Mouse (Mus musculus) cerebellum, adult 11-12 months (tissue): Measurements from ENCODE around the gene Nkx2-5.

ENCODE experiments used
- DNase-seq: peaks from one replicate; pipeline ENCODE4 v3.0.0; 2022

Nkx2-5 gene

DNA sequence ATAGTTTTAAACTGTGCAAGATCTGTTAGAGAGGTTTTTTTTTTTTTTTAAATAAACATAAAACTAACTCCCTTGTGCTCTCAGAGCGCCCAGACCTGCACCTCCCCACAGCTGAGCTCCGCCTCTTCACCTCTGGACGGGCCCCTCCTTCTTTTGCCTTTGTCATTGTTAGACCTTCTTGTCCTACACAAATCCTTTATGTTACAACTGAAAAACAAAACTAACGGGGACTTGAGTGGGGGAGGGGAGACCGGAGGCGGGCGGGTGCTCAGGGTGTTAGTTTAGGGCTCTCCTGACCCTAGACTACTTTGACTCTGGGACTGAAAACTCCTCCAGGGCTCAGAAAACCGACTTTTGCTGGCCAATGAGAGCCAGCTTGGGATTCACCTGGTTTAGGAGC lies 8.9 kb downstream of the Nkx2-5 start:
- no peak for DNase-seq

- DNase-seq = no peak
Measured at GRCm38 (mm10) chr17:26834966-26835755, 9.6 kb downstream of the Nkx2-5 start.

DNA sequence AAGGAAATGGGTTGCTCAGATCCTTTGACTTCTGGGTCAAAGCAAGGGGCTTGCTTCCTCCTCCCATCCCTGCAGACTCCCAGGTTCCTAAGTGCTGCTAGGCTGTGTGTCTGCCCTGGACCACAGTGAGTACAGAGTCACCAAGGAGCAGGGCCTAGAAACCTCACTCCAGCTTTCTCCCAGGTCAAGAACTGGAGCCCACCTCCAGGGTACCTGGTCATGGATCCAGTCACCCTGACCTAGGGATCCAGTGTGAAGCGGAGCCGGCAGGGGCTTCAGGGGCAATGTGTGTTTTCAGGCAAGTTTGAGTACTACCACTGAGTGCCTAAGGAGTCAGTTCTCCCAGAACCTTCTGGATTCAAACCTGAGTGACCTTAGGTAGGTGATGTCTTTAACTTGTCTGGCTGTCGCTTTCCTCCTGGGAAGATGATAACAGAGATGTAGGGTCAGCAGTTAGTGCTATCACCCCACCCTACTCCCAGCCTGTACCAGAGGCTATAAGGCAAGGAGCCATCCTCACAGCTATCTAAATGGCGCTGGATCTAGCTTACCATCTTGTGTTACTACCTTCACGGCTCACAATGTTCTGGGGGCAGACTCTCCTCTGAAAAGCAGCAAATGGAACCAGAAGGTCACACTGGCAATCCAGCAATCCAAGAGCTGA lies 10.4 kb downstream of the Nkx2-5 start:
- DNase-seq = no peak

DNA sequence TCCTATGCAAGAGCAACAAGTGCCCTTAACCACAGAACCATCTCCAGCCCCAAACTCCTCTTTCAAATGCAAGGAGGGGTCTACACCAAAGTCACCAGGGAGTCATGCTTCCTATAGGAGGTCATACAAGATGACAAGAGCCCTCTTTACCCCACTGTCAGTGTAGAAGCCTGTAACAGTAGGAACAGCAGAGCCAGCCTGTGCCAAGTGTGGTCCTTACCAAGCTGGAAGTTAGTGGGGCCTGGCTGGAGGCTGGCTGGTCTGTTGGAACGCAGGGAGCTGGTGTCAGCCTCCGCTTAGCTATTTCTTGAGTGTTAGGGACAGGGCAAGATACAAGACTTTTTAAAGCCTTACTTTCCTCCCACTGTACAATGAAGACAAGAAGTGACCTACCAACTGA lies 11.0 kb downstream of the Nkx2-5 start:
- DNase-seq = no peak

DNA sequence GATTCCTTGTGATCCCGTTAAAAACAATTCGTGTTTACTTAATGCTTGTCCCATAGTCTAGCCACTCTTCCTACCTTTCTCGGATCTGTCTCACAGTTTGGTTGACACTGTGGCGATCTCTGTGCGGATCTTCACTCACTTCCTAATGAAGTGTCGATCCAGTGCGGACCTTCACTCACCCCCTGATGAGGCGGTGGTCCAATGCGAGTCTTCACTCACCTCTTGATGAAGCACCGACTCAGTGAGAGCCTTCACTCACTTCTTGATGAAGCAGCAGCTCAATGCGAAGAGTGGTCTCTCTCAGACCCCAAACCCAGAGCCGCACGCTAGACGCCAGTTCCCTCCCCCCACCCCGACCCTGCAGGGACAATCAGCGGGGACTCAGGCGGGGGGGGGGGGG lies 18.7 kb downstream of the Nkx2-5 start:
- no peak for DNase-seq

- DNase-seq = no peak
Measured at GRCm38 (mm10) chr17:26817776-26818175, 27.0 kb downstream of the Nkx2-5 start.

- DNase-seq = no peak
Measured at GRCm38 (mm10) chr17:26816810-26817209, 28.0 kb downstream of the Nkx2-5 start.

GRCm38 (mm10) chr17:26813497-26813896 lies 31.3 kb downstream of the Nkx2-5 start:
- no peak for DNase-seq

DNA sequence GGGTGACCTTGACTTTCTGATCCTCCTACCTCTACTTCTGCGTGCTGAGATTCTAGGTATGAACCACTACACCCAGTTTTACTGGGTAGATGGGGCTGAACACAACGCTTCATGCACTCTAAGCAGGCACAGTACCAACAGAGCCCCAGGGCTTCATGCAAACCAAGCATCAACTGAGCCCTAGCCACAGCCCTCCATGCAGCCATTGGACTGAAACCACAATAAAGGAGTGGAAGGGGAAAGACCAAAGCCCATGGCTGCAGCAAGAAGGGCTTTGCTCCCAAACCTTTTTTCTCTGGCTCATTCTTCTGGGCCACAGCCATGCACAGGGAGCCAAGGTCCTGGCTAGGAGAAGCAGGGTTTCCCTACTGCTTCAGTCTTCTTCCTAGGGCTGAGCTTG lies 32.2 kb downstream of the Nkx2-5 start:
- no peak for DNase-seq

GRCm38 (mm10) chr17:26802886-26803285 lies 41.9 kb downstream of the Nkx2-5 start:
- DNase-seq = no peak

DNA sequence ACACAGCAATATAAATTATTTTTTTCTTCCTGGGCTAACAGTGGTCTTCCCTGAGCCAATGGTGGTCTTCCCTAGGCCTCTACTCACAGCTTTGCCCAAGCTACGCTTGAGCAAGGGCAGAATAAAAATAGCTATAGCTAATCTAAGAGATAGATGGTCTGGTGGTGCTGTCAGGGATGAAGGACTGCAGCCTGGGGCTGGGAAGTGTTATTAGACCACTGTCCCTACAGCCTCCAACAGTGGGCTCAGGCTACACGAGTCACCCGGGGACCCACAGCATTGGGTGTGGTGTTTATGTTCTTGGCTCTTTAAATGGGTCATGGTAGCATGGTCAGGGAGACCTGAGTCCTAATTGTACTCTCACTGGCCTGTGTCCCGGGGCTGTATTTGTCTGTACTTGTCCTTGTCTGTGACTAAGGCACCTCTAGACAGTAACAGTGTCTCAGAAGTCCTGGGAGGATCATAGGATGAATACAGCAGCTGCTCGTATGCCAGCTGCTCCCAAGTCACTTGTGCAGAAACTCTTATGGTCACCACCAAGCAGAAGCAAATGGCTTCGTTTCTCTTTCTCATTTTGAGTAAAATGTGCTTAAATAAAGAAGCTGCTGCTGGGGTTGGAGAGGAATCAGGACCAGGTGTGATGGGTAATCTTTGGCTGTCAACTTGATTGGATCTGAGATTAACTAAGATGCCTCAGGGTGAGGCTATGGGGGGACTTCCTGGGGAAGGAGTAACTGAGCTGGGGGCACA lies 47.3 kb downstream of the Nkx2-5 start:
- DNase-seq = no peak

DNA sequence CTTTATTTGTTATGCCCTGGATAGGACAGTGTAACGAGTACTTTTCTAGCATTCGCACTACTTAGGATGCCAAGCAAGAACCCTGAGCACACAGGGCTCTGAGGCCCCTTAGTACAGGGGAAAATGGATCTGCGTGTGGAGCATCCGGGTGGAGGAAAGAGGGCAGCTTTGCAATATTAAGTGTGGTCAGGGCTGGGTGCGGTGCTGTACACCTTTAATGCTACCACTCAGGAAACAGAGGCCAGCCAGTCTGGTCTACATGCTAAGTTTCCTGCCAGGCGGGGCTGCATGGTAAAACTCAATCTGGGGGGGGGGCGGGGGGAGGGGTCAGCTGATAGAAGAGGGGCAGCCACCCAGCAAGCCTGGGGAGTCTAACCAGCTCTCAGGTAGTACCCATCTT lies 49.4 kb downstream of the Nkx2-5 start:
- DNase-seq = no peak

GRCm38 (mm10) chr17:26794744-26795143 lies 50.1 kb downstream of the Nkx2-5 start:
- DNase-seq = no peak

GRCm38 (mm10) chr17:26793068-26793765 lies 51.6 kb downstream of the Nkx2-5 start:
- DNase-seq = no peak

- DNase-seq = no peak
Measured at GRCm38 (mm10) chr17:26792096-26792495, 52.7 kb downstream of the Nkx2-5 start.

DNA sequence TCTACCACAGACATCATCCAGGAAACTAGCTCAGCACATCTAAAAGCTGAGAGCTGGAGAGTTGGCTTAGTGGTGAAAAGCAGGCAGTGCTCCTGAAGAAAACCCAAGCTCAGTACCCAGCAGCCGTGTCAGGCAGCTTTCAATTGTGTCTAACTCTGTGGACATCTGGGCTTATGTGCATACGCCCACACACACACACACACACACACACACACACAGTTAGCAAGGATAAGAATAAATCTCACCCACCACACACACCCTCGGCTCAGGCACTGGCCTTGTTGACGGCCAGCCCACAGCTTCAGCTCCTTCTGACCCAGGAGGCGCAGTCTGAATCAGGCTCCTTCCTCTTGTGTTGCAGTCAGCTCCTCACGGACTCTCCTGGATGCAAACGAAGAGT lies 53.2 kb downstream of the Nkx2-5 start:
- DNase-seq = no peak

GRCm38 (mm10) chr17:26790269-26791214 lies 54.3 kb downstream of the Nkx2-5 start:
- DNase-seq = no peak

DNA sequence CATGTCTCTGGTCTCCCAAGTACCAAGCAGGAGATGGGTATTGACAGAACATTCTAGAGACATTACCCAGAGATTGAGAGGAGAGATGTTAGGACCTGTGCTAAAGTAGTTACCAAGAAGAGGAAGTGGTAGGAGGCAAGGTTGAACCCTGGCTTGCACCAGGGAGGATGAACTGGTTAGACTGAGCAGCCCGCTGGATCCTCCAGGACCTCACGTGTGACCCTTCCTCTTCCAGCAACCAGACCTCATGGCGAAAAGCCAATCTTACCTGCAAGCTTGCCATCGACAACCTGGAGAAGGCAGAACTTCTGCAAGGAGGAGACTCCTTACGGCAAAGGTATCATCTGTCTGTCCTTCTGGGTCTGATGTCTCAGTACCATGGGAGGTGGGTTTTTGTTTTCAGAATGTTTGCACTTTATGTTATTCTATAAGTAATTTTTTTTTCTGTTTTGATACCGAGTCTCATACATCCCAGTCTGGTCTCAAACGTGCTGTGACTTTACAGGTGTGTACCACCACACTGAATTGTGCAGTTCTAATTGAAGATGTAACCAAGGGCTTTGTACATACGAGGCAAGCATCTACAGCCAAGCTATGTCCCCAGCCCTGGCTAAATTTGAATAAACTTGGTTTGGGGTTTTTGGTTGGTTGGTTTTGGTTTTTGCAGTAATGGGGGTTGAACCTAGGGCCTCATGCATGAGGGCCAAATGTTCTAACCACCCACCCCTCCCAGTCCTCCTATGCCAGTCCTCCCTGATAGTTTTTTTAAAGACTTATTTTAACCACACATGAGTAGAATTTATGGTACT lies 55.1 kb downstream of the Nkx2-5 start:
- no peak for DNase-seq

- no peak for DNase-seq
Measured at GRCm38 (mm10) chr17:26788986-26789385, 55.8 kb downstream of the Nkx2-5 start.
